Mouse (Mus musculus) ES-E14 (cell line): Measurements from ENCODE around the gene Tmem108. TPM values are rescaled to one million over a fixed set of nuclear protein-coding genes. Genes with fewer than 3 reads are reported as not detected.

Experiments used
- DNase-seq: peaks from one replicate; pipeline ENCODE4 v3.0.0-alpha.2; 2013; ENCODE audit warnings: low read depth, low spot score
- H3K27ac ChIP-seq: 2 replicates; pipeline ENCODE4 v1.5.1; 2012; ENCODE audit warnings: low read depth, mild to moderate bottlenecking, low read length, moderate library complexity, mixed read lengths; ENCODE audit not compliant: poor library complexity, insufficient read depth, severe bottlenecking
- H3K36me3 ChIP-seq: 2 replicates; pipeline ENCODE4 v1.6.1; 2012; ENCODE audit warnings: mild to moderate bottlenecking, low read length, moderate library complexity, mixed read lengths; ENCODE audit not compliant: control insufficient read depth, poor library complexity, insufficient read depth, severe bottlenecking
- H3K4me1 ChIP-seq, 2 experiments: fragments of 150-350 bp in 1 of 2; sonication (generic) in 1 of 2; 2 replicates each; pipeline ENCODE4 v1.6.1; 2012; ENCODE audit warnings: low read length in 2 of 2, mild to moderate bottlenecking in 1 of 2, mixed read lengths in 1 of 2; ENCODE audit not compliant: control insufficient read depth in 2 of 2, insufficient read depth in 2 of 2, poor library complexity in 1 of 2
- H3K4me3 ChIP-seq, 2 experiments: fragments of 150-350 bp in 1 of 2; sonication (generic) in 1 of 2; 2 replicates each; pipeline ENCODE4 v1.5.1; 2012; ENCODE audit warnings: low read length in 2 of 2, low read depth in 1 of 2, mild to moderate bottlenecking in 1 of 2, mixed read lengths in 1 of 2; ENCODE audit not compliant: insufficient read depth in 1 of 2, poor library complexity in 1 of 2, severe bottlenecking in 1 of 2
- H3K9ac ChIP-seq: 2 replicates; pipeline ENCODE4 v1.6.1; 2012; ENCODE audit warnings: low read depth, mild to moderate bottlenecking, low read length, mixed read lengths; ENCODE audit not compliant: poor library complexity, insufficient read depth, severe bottlenecking
- H3K9me3 ChIP-seq: fragments of 150-350 bp; sonication (generic); 2 replicates; pipeline ENCODE4 v1.6.1; 2012; ENCODE audit warnings: low read depth, mild to moderate bottlenecking, low read length; ENCODE audit not compliant: control insufficient read depth, insufficient read depth
- CHD2 ChIP-seq: IDR thresholded peaks from 2 replicates; pipeline ENCODE4 v1.6.1; 2014; ENCODE audit warnings: mild to moderate bottlenecking, low read depth, low read length, inconsistent platforms
- HCFC1 ChIP-seq: IDR thresholded peaks from 2 replicates; pipeline ENCODE4 v1.6.1; 2012; ENCODE audit warnings: low read length, inconsistent platforms, borderline replicate concordance; ENCODE audit not compliant: insufficient read depth
- MAFK ChIP-seq: IDR thresholded peaks from 2 replicates; pipeline ENCODE4 v1.6.1; 2014; ENCODE audit warnings: mild to moderate bottlenecking, low read depth, low read length, inconsistent platforms; ENCODE audit not compliant: insufficient read depth
- ZC3H11A ChIP-seq: IDR thresholded peaks from 2 replicates; pipeline ENCODE4 v1.6.1; 2012; ENCODE audit warnings: low read depth, mild to moderate bottlenecking, inconsistent platforms, low read length, borderline replicate concordance
- ZNF384 ChIP-seq: IDR thresholded peaks from 2 replicates; pipeline ENCODE4 v1.6.1; 2012; ENCODE audit warnings: low read depth, low read length, inconsistent platforms
- in situ Hi-C, 2 experiments: fragments of 600-800 bp; cut with MboI; formaldehyde crosslinking; loops; one replicate each; pipeline ENCODE4 v1.15.1; 2025; ENCODE audit warnings: low sequenced_read_pairs in 2 of 2, inconsistent platforms in 1 of 2; ENCODE audit not compliant: unreplicated experiment in 2 of 2
- total RNA-seq: library from RNA; depleted of rRNA; stranded (reverse); fragments of 300-350 nt; gene quantifications from 2 replicates; pipeline ENCODE4 v1.2.3, GENCODE M21; 2012

Gene Tmem108
- total RNA-seq, 1 experiment = 3.1 TPM

DNA sequence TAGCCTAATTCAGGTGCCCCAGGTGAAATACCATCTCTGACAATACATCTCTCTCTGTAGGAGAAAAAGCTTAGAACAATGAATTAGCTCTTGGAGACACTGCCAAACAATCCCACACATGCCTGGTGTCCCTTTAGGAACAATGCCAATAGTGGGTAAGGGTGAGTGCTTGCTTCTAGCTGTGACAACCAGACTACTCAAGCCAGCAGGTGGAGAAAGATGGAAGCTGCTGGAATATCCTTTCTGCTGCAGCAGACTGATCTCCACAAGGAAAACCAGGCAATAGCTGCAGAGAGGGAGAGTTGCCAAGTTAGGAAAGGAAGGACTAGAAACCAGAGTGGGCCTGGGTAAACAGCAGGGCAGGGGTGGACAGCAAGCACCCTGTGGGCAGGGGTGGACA, 67.8 kb downstream of the Tmem108 start:
- in situ Hi-C loops = no loop called here
- H3K9me3 ChIP-seq = no peaks in the 10 kb centered on the region
- TF ChIP-seq ZC3H11A (no peak), ZNF384 (no peak), MAFK (no peak), CHD2 (no peak), HCFC1 (no peak)
- H3K27ac ChIP-seq = no peak overlapping the region
- no peak overlapping the region for H3K4me3 ChIP-seq
- no peaks in the 10 kb centered on the region for H3K4me1 ChIP-seq
- no peak overlapping the region for H3K9ac ChIP-seq
- H3K36me3 ChIP-seq = no peaks in the 10 kb centered on the region
- no peak for DNase-seq

DNA sequence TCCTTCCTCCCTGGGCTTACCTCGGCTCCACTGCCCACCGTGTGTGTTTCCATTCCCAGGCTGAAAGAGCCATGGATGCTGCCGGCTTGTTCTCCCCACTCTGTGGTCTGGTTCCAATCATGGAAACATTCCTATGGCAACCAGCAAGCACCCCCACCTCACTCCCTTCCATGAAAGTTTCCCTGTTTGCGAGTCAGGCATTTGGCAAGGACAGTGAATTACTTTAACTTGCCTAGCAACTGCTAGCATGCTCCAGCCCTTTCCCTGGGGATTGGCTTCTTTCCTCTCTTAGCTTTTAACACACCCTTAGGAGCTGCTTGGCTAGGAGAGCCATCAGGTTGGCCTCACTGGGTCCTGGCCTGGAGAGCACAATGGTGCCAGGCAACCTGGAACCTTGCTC, 68.9 kb downstream of the Tmem108 start:
- DNase-seq = no peak
- no peak for TF ChIP-seq CHD2
- TF ChIP-seq HCFC1 = no peak
- no peak for TF ChIP-seq ZC3H11A
- no peak for TF ChIP-seq MAFK
- no peak for TF ChIP-seq ZNF384
- in situ Hi-C loops = no loop called here
- H3K4me1 ChIP-seq = peaks cover 0 to under 1% of the 10 kb centered on the region in 2 experiments; a peak in 1 of 4 replicates
- H3K27ac ChIP-seq = no peak overlapping the region
- no peak overlapping the region for H3K4me3 ChIP-seq
- no peak overlapping the region for H3K9ac ChIP-seq
- no peaks in the 10 kb centered on the region for H3K36me3 ChIP-seq
- H3K9me3 ChIP-seq = no peaks in the 10 kb centered on the region

DNA sequence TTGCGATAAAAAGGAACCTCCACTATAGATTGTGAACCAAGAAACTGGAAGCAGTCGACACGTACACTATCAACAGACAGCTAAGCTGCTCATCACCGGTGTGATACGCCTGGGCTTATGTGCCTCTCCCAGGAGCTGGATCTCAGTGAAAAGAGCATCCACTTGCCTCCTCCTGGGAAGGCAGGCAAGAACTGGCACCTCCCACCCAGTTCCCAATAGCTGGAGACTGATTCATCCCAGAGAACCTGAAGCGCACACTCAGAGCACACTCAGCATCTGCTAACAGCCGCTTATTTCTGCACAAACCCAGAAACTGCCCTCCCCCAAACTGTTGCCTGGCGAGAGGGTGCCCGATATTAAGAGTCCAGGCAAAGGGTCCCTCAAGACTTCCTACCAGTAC, 69.8 kb downstream of the Tmem108 start:
- TF ChIP-seq MAFK (no peak), ZNF384 (no peak), HCFC1 (no peak), CHD2 (no peak), ZC3H11A (no peak)
- H3K4me1 ChIP-seq = peaks cover 0 to 5% of the 10 kb centered on the region in 2 experiments; a peak in 1 of 4 replicates
- H3K9ac ChIP-seq = no peak overlapping the region
- no peak overlapping the region for H3K4me3 ChIP-seq
- no peaks in the 10 kb centered on the region for H3K9me3 ChIP-seq
- H3K27ac ChIP-seq = no peak overlapping the region
- no peaks in the 10 kb centered on the region for H3K36me3 ChIP-seq
- no peak for DNase-seq
- in situ Hi-C loops = no loop called here

DNA sequence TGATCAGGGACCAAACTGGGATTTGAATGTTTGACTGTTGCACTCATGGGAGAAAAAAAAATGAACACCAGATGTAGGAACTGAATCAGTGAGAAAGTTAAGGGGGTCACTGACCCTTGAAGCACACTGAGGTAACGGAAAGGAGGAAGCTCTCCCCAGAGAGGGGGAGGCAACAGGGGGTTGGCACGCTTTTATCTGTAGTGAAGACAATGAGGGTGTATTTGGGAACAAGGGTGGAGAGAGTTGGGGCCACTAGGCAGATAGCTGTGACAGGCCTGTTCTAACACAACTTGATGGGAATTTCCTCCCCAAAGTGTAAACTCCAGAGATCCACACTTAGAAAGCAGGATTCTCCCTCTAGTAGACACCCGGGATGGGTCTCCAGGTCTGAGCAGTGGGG, 71.2 kb downstream of the Tmem108 start:
- TF ChIP-seq ZC3H11A (no peak), MAFK (no peak), HCFC1 (no peak), CHD2 (no peak), ZNF384 (no peak)
- no peak overlapping the region for H3K4me3 ChIP-seq
- in situ Hi-C loops = no loop called here
- no peak overlapping the region for H3K9ac ChIP-seq
- peaks cover 0 to 5% of the 10 kb centered on the region in 2 experiments; a peak in 1 of 4 replicates for H3K4me1 ChIP-seq
- H3K9me3 ChIP-seq = no peaks in the 10 kb centered on the region
- DNase-seq = no peak
- no peak overlapping the region for H3K27ac ChIP-seq
- no peaks in the 10 kb centered on the region for H3K36me3 ChIP-seq

DNA sequence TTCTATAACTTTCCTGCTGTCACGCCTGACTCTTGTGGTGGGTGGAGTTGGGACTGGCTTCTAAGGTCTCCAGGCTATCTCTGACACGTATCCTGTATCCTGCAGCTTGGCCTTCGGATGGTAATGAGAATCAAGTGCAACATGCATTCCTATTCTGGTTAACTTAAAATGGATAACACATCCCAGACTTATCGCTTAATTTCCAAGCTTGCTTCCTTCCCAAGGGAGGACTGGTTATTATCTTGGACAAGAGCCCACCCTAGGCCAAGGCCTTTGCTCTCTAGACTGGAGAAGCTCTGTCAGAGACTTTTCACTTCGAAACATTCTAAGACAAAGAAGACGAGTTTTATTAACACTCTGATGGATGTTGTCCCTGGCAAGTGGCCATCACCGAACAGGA, 71.9 kb downstream of the Tmem108 start:
- in situ Hi-C loops = no loop called here
- no peak overlapping the region for H3K4me3 ChIP-seq
- DNase-seq = no peak
- no peak for TF ChIP-seq ZNF384
- no peak for TF ChIP-seq HCFC1
- no peak for TF ChIP-seq CHD2
- no peak for TF ChIP-seq ZC3H11A
- no peak for TF ChIP-seq MAFK
- no peak overlapping the region for H3K9ac ChIP-seq
- no peaks in the 10 kb centered on the region for H3K36me3 ChIP-seq
- no peaks in the 10 kb centered on the region for H3K9me3 ChIP-seq
- peaks cover 0 to 5% of the 10 kb centered on the region in 2 experiments; a peak in 1 of 4 replicates for H3K4me1 ChIP-seq
- H3K27ac ChIP-seq = no peak overlapping the region
